Mouse (Mus musculus) MEL-GATA-1-ER (cell line): ENCODE measurements around the gene Ky.

ENCODE experiments used
- DNase-seq: peaks from one replicate; pipeline ENCODE4 v3.0.0-alpha.2; 2012; ENCODE audit warnings: low read depth; ENCODE audit errors: extremely low read depth

Gene Ky

GRCm38 (mm10) chr9:102505700-102506585, at the start of gene Ky:
Gene Ky (plus strand): TSS chr9:102505750.
- no peak for DNase-seq

GRCm38 (mm10) chr9:102462251-102462650, 43.3 kb upstream of the Ky start:
- no peak for DNase-seq

GRCm38 (mm10) chr9:102465044-102465443, 40.5 kb upstream of the Ky start:
- no peak for DNase-seq

GRCm38 (mm10) chr9:102465726-102466125, 39.8 kb upstream of the Ky start:
- no peak for DNase-seq

- DNase-seq, result no peak
Observed at GRCm38 (mm10) chr9:102470076-102470819, 35.3 kb upstream of the Ky start.

- DNase-seq, result no peak
Observed at GRCm38 (mm10) chr9:102477767-102478450, 27.6 kb upstream of the Ky start.

GRCm38 (mm10) chr9:102478451-102478835, 27.1 kb upstream of the Ky start:
- DNase-seq, result no peak

- no peak for DNase-seq
Observed at GRCm38 (mm10) chr9:102479022-102479421, 26.5 kb upstream of the Ky start.

- DNase-seq, result no peak
Observed at GRCm38 (mm10) chr9:102492031-102492795, 13.3 kb upstream of the Ky start.

- no peak for DNase-seq
Observed at GRCm38 (mm10) chr9:102493044-102493443, 12.5 kb upstream of the Ky start.

GRCm38 (mm10) chr9:102493916-102494315, 11.6 kb upstream of the Ky start:
- no peak for DNase-seq

- DNase-seq, result no peak
Observed at GRCm38 (mm10) chr9:102494454-102494853, 11.1 kb upstream of the Ky start.

GRCm38 (mm10) chr9:102495266-102495665, 10.3 kb upstream of the Ky start:
- DNase-seq, result no peak

- DNase-seq, result no peak
Observed at GRCm38 (mm10) chr9:102496481-102497041, 9.0 kb upstream of the Ky start.

- DNase-seq, result no peak
Observed at GRCm38 (mm10) chr9:102497089-102497690, 8.4 kb upstream of the Ky start.

- DNase-seq, result no peak
Observed at GRCm38 (mm10) chr9:102497833-102498430, 7.6 kb upstream of the Ky start.

- DNase-seq, result no peak
Observed at GRCm38 (mm10) chr9:102498701-102499100, 6.8 kb upstream of the Ky start.

- no peak for DNase-seq
Observed at GRCm38 (mm10) chr9:102499266-102499665, 6.3 kb upstream of the Ky start.

- no peak for DNase-seq
Observed at GRCm38 (mm10) chr9:102499746-102500145, 5.8 kb upstream of the Ky start.

- no peak for DNase-seq
Observed at GRCm38 (mm10) chr9:102501113-102501512, 4.4 kb upstream of the Ky start.
